Mouse (Mus musculus) urinary bladder, adult 2 months (tissue): Measurements from ENCODE around the gene Olfr699. TPM values are rescaled to one million over a fixed set of nuclear protein-coding genes. Genes with fewer than 3 reads are reported as not detected.
"Not testable (repeated sequence)": the region's sequence is repeated elsewhere in the genome, so short reads cannot be mapped to it uniquely, and the experiment has no call there.

Experiments used
- DNase-seq: peaks from one replicate; pipeline ENCODE4 v3.0.0; 2022; ENCODE audit warnings: low spot score
- polyA plus RNA-seq: library from polyadenylated mRNA; depleted of rRNA; stranded (reverse); fragments of >200 nt; gene quantifications from 2 replicates; pipeline ENCODE4 v1.2.3, GENCODE M21; 2012; rRNA removed

The Olfr699 gene
- not detected in 2 replicates for polyA plus RNA-seq

DNA sequence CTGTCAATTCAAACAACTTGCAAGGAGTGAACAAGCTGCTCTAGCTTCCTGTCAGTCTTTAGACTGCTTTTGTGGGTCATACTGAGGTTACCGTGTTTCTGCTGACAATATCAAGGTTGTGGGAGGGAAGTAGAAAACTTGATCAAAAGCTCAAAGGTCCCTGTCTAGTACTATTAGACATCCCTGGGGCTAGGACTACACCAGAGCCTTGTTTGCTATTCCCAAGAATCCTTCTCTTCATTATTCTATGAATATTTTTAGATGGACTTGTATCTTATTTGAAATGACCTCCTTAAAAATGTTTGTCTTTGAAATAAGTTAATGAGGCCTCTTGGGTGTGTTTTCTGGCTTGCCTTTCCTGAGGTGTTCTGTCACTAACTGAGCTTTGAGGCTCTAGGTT, at the start of gene Olfr699:
Gene Olfr699, minus strand, starts transcription at position 101 of the 400 bp plus-strand sequence.
- no peak for DNase-seq

DNA sequence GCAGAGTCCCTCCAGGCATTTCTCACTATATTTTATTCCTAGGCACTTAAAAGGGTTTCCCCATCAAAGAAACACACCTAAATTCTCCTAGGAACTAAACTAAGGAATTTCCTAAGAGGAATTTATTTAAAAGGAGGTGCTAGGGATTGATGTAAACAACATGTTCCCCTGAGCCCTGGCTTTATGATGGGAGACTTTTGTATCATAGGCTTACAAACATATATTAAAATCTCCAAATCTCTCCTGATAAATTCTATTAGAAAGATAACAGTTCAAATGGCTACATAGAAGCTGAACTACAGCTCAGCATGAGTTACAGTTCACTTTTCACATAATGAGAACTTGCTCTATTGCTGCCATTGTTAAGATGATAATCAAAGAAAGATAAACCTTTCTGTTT, 40.8 kb upstream of the Olfr699 start, which contains the start of gene Olfr702:
Gene Olfr702, minus strand, starts transcription at position 101 of the 400 bp plus-strand sequence.
- DNase-seq = no peak

DNA sequence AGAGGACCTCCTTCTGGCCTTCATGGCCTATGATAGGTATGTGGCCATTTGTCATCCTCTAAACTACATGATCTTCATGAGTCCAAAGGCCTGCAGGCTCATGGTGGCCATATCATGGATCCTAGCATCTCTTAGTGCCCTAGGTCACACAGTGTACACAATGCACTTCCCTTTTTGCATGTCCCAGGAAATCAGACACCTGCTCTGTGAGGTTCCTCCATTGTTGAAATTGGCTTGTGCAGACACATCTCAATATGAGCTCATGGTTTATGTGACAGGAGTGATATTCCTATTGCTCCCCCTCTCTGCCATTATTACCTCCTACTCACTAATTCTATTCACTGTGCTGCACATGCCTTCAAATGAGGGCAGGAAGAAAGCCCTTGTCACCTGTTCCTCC, 25.4 kb upstream of the Olfr699 start:
- no peak for DNase-seq

DNA sequence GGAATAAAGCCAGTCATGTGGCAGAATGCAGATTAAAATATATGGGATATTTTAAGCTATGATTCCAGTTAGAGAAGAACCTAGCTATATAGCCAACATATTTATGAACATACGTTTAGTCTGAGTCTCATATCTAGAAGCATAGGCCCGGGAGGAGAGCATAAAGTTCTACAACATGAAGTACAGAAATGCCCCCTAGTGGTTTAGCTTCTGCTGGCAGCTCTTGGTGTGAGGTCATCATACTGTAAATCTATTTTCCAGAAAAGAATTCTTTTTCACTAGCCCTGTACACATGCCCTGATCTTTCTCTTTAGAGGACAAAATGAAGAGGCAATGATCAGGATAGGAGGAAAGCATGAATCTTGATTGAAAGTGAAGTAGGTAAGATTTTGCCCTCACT, 22.8 kb upstream of the Olfr699 start:
- no peak for DNase-seq

DNA sequence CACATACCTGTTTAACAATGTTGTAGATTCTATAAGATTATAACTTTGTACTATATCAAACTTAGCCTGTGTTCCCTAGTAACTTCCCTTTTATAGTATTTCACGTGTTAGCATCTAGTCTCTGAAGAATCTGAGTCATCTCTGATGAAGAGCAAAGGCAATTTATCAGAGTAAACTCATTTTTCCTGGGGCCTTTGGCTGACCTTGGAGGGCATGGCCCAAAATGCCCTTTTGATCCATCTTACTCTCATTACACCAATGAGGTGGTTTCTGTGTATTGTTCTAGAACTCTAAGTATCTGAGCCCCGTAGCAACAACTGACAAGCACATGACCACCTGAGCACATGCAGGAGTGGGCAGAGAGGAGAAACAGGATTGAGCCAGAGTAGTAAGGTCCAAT, 20.8 kb upstream of the Olfr699 start, which contains the start of gene Olfr701:
Gene Olfr701, plus strand, starts transcription at position 301 of the 400 bp plus-strand sequence.
- no peak for DNase-seq

DNA sequence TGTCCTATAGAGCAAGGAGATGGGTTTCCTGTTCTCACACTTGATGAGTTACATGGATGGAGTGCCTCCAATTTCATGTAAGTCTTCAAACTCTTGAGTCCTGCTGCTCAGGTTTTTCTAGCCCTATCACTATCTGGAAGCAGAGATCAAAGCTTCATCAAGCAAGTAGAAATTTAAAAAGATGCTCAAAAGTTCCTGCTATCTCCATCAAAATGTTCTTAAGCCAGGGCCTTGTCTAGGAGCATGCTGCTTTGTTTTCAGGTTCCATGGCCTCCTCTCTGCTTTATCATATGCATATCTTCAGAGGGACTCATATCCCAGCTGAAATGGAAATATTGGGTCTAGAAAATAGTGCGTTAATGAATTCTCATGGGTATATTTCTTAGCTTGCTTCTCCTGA, 15.7 kb upstream of the Olfr699 start, which contains the start of gene Olfr700:
Gene Olfr700, minus strand, starts transcription at position 101 of the 400 bp plus-strand sequence.
- DNase-seq = no peak

DNA sequence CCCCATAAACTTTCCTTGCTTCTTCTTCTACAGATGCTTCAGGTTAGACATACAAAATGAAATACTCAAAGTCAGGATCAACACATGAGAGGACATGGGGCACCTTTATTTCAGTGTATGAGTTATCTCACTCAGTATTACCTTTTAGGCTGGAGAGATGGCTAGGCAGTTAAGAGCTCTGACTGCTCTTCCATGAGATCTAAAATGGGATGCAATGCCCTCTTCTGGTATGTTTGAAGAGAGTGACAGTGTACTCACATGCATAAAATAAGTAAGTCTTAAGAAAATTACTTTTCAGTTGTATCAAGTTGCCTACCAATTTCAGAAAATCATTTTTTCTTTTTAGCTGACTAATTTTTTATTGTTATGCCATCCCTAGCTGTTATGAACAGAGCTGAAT, 4.7 kb downstream of the Olfr699 start:
- no peak for DNase-seq

DNA sequence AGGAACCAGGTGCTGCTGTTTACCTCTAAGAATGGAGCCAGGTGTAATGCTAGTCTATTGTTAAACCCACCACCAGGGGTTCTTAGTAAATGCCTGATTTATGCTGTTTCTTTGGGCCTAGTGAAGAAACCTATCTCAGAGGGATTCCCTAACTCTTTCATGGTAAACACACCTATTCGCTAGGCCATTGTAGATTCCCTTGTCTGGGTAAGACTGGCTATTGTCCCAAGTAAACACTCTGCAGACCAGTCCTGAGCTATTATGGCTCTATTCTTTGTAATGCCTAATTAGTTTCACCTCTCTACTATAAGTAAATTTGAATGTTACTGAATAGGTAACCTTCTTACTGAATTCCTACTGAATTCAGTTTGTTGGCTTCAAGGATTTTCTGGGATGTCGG, 32.0 kb downstream of the Olfr699 start:
- DNase-seq = not testable (repeated sequence)

DNA sequence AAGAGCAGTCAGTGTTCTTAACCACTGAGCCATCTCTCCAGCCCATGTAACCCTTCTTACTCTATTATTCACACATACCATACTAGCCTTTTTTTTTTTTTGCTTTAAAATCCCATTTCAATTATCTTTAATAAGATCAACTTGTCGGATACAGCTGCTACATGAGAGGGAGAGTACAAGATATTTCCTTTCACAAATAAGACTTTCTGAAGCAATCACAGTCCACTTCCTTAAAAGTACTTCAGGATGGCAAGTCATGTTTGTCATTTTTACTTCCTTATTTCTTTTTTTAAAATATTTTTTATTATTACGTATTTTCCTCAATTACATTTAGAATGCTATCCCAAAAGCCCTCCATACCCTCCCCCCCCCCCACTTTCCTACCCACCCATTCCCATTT, 34.2 kb downstream of the Olfr699 start:
- no peak for DNase-seq

DNA sequence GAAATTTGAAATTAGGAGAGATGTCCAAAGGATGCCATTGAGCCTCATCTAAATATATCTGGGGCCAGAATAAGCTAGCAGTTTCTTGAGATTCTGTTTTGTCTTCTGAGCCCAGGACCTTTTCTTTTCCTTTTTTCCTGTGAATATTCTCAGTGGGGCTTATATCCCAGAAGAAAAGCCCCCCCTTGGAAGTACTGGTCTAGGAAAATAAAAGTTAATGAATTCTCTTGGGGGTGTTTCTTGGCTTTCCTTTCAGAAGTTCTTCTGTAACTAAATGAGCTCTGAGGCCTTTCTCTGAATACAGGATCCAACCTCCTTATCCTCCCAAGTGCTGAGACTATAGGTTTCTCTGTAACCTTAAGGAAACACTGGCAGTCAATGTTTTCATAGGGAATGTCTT, 37.7 kb downstream of the Olfr699 start, which contains the start of gene Olfr698:
Gene Olfr698, minus strand, starts transcription at position 101 of the 400 bp plus-strand sequence.
- DNase-seq = no peak

DNA sequence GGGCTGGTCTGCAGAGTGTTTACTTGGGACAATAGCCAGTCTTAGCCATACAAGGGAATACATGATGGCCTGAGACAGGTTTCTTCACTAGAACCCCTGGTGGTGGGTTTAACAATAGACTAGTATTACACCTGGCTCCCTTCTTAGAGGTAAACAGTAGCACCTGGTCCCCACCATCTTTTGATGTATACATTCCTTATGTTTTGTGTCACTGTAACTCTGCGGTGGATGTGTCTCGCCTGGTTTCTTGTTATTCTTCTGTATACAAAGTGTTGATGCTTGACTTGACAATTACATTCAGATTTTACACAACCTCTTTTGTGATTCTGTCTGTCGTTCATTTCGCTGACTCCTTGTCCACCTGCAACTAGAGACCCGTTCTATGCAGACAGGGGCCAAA, 47.2 kb downstream of the Olfr699 start:
- no peak for DNase-seq

DNA sequence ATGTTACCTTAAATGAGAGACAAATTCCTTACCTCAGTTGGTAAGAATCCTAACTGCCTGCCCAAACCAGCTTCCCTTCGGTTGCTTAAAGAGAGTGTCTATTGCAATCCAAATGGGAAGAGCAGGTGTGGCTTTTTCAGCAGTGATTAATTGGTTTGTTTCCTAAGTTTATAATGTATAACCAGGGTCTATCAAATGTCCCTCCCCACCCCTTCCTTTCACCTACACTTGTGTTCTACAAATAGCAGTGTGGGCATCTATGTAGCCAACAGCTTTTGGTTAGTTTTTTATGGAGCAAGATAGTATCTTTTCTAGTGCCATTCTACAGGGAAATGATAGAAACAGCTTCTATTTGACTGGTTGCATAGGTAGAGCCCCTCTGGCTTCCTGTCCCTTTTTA, 50.7 kb downstream of the Olfr699 start, which contains the start of gene Olfr697:
Gene Olfr697, minus strand, starts transcription at position 101 of the 400 bp plus-strand sequence.
- no peak for DNase-seq

Other genes with a start within 250 kb of the Olfr699 start
- not detected in 2 replicates for gene Olfr693, start 112.6 kb downstream of the Olfr699 start, polyA plus RNA-seq
- gene Olfr694, start 101.4 kb downstream of the Olfr699 start, polyA plus RNA-seq = not detected in 2 replicates
- not detected in 2 replicates for gene Olfr695, start 76.8 kb downstream of the Olfr699 start, polyA plus RNA-seq
- gene Olfr697, start 50.8 kb downstream of the Olfr699 start, polyA plus RNA-seq = not detected in 2 replicates
- gene Olfr698, start 37.8 kb downstream of the Olfr699 start, polyA plus RNA-seq = not detected in 2 replicates
- not detected in 2 replicates for gene Olfr700, start 15.6 kb upstream of the Olfr699 start, polyA plus RNA-seq
- gene Olfr701, start 20.9 kb upstream of the Olfr699 start, polyA plus RNA-seq = not detected in 2 replicates
- gene Olfr702, start 40.7 kb upstream of the Olfr699 start, polyA plus RNA-seq = not detected in 2 replicates
- not detected in 2 replicates for gene Olfr703, start 50.2 kb upstream of the Olfr699 start, polyA plus RNA-seq
- not detected in 2 replicates for gene Olfr704, start 70.0 kb upstream of the Olfr699 start, polyA plus RNA-seq
- not detected in 2 replicates for gene Olfr705, start 83.7 kb upstream of the Olfr699 start, polyA plus RNA-seq
- not detected in 2 replicates for gene Olfr706, start 95.0 kb upstream of the Olfr699 start, polyA plus RNA-seq
- gene Olfr707, start 108.0 kb upstream of the Olfr699 start, polyA plus RNA-seq = not detected in 2 replicates
- gene Olfr1532-ps1, start 114.8 kb upstream of the Olfr699 start, polyA plus RNA-seq = not detected in 2 replicates
- not detected in 2 replicates for gene Olfr709-ps1, start 139.0 kb upstream of the Olfr699 start, polyA plus RNA-seq
- gene Olfr710, start 155.1 kb upstream of the Olfr699 start, polyA plus RNA-seq = not detected in 2 replicates
- not detected in 2 replicates for gene Olfr6, start 170.7 kb upstream of the Olfr699 start, polyA plus RNA-seq
- gene Olfr711, start 182.3 kb upstream of the Olfr699 start, polyA plus RNA-seq = not detected in 2 replicates
- gene Olfr2, start 212.9 kb upstream of the Olfr699 start, polyA plus RNA-seq = not detected in 2 replicates
- gene Olfr713, start 238.0 kb upstream of the Olfr699 start, polyA plus RNA-seq = not detected in 2 replicates